Mouse (Mus musculus) heart, postnatal 14 days (tissue): ENCODE measurements around the gene Rgr. TPM values are rescaled to one million over a fixed set of nuclear protein-coding genes. Genes with fewer than 3 reads are reported as not detected.
"Not testable (repeated sequence)": the region's sequence is repeated elsewhere in the genome, so short reads cannot be mapped to it uniquely, and the experiment has no call there.

Experiments used
- DNase-seq, 2 experiments: peaks; one replicate each; pipeline ENCODE4 v3.0.0; 2021 to 2022
- intact Hi-C: fragments of 180-260 bp; cut with DNase I; formaldehyde crosslinking; loops from one replicate; pipeline ENCODE4 v1.15.1; 2025
- total RNA-seq, 2 experiments: library from RNA; stranded (reverse); gene quantifications; 2 replicates each; pipeline ENCODE4 v1.2.3; 2021

Gene Rgr
- total RNA-seq, 2 experiments from 2014 or later: not detected

GRCm38 (mm10) chr14:37003431-37004095, 45.2 kb downstream of the Rgr start:
- intact Hi-C loops: no loop called here
- DNase-seq: no peak

- intact Hi-C loops: no loop called here
- DNase-seq: no peak
These were observed 45.9 kb downstream of the Rgr start for GRCm38 (mm10) chr14:37002852-37003251.

- intact Hi-C loops, DNase-seq: not testable (repeated sequence)
These were observed 48.0 kb downstream of the Rgr start for GRCm38 (mm10) chr14:37000780-37001179.

- DNase-seq: no peak
- intact Hi-C loops: no loop called here
These were observed 59.0 kb downstream of the Rgr start for GRCm38 (mm10) chr14:36989784-36990183.

GRCm38 (mm10) chr14:36985693-36986092, 63.1 kb downstream of the Rgr start:
- intact Hi-C loops: no loop called here
- no peak for DNase-seq

Other genes with a start within 250 kb of the Rgr start
- 100 to 1,000 TPM; 106 to 109 TPM for gene Ccser2, start 80.2 kb downstream of the Rgr start, total RNA-seq
- gene Lrit1, start 5.9 kb upstream of the Rgr start, total RNA-seq: under 1 TPM in 1 of 2 experiments, not detected in 1; 0.05 TPM
- not detected for gene Lrit2, start 19.0 kb upstream of the Rgr start, total RNA-seq
- under 1 TPM in 1 of 2 experiments, not detected in 1; 0.05 TPM for gene Cdhr1, start 49.4 kb upstream of the Rgr start, total RNA-seq
- not detected for gene 2610528A11Rik, start 65.1 kb upstream of the Rgr start, total RNA-seq
- gene Ghitm, start 86.3 kb upstream of the Rgr start, total RNA-seq: 100 to 1,000 TPM; 567 to 610 TPM